Mouse (Mus musculus) testis, adult 2 months (tissue): ENCODE data around the gene Nf1.

Experiments used
- CTCF ChIP-seq: fragments of 200-500 bp; IDR thresholded peaks from 2 replicates; pipeline ENCODE4 v1.5.1; 2012; ENCODE audit warnings: low read depth, mild to moderate bottlenecking, inconsistent platforms, low read length, moderate library complexity; ENCODE audit not compliant: control insufficient read depth, insufficient read depth, insufficient replicate concordance
- POLR2A ChIP-seq: fragments of 200-500 bp; IDR thresholded peaks from 2 replicates; pipeline ENCODE4 v1.6.1; 2012; ENCODE audit warnings: low read depth, mild to moderate bottlenecking, inconsistent platforms, low read length, moderate library complexity; ENCODE audit not compliant: control insufficient read depth

GRCm38 (mm10) chr11:79575383-79576073 lies 236.0 kb downstream of the Nf1 start:
- TF ChIP-seq POLR2A (no peak), CTCF (no peak)
